Mouse (Mus musculus) gastrocnemius, postnatal 14 days (tissue): ENCODE measurements around the gene Kri1. TPM values are rescaled to one million over a fixed set of nuclear protein-coding genes. Genes with fewer than 3 reads are reported as not detected.
"Not testable (repeated sequence)": the region's sequence is repeated elsewhere in the genome, so short reads cannot be mapped to it uniquely, and the experiment has no call there.

Experiments used
- DNase-seq: peaks from one replicate; pipeline ENCODE4 v3.0.0; 2021; ENCODE audit warnings: mixed read lengths
- intact Hi-C: fragments of 180-260 bp; cut with DNase I; formaldehyde crosslinking; loops from one replicate; pipeline ENCODE4 v1.15.1; 2025; ENCODE audit warnings: low total_unique reads
- total RNA-seq, 2 experiments: library from RNA; stranded (reverse); gene quantifications; 2 replicates each; pipeline ENCODE4 v1.2.3; 2021

Gene Kri1
- total RNA-seq, 2 experiments from 2014 or later = 10.5 to 11.9 TPM

- intact Hi-C loops = no loop called here
- DNase-seq = no peak
Measured at GRCm38 (mm10) chr9:21225415-21225758, 62.4 kb downstream of the Kri1 start.

GRCm38 (mm10) chr9:21224576-21225414, 63.0 kb downstream of the Kri1 start:
- no peak for DNase-seq
- intact Hi-C loops = no loop called here

GRCm38 (mm10) chr9:21223906-21224305, 63.9 kb downstream of the Kri1 start:
- intact Hi-C loops = no loop called here
- no peak for DNase-seq

- DNase-seq, intact Hi-C loops: not testable (repeated sequence)
Measured at GRCm38 (mm10) chr9:21223490-21223889, 64.3 kb downstream of the Kri1 start.

Other genes with a start within 250 kb of the Kri1 start
- gene Zglp1, start 220.9 kb downstream of the Kri1 start, total RNA-seq = not detected
- under 1 TPM in 1 of 2 experiments, not detected in 1; 0.13 TPM for gene Gm49373, start 214.9 kb downstream of the Kri1 start, total RNA-seq
- 10 to 100 TPM; 25.5 to 26.5 TPM for gene Fdx1l, start 214.4 kb downstream of the Kri1 start, total RNA-seq
- 1 to 10 TPM in 1 of 2 experiments, under 1 TPM in 1; 0.92 to 1.1 TPM for gene Gm38431, start 196.0 kb downstream of the Kri1 start, total RNA-seq
- gene Raver1, start 196.0 kb downstream of the Kri1 start, total RNA-seq = 10 to 100 TPM; 16.2 to 19.6 TPM
- gene Tyk2, start 156.7 kb downstream of the Kri1 start, total RNA-seq = 1 to 10 TPM; 4.9 to 5.3 TPM
- gene Cdc37, start 138.0 kb downstream of the Kri1 start, total RNA-seq = 100 to 1,000 TPM; 138 to 139 TPM
- 10 to 100 TPM; 26.1 to 27.1 TPM for gene Pde4a, start 122.3 kb downstream of the Kri1 start, total RNA-seq
- 10 to 100 TPM; 53.6 to 55.2 TPM for gene Keap1, start 48.6 kb downstream of the Kri1 start, total RNA-seq
- under 1 TPM; 0.10 to 0.27 TPM for gene S1pr5, start 39.5 kb downstream of the Kri1 start, total RNA-seq
- 10 to 100 TPM; 36.2 to 39.6 TPM for gene Atg4d, start 22.7 kb downstream of the Kri1 start, total RNA-seq
- gene Cdkn2d, start 3.4 kb upstream of the Kri1 start, total RNA-seq = 10 to 100 TPM; 12.0 to 13.2 TPM
- gene Ap1m2, start 24.4 kb upstream of the Kri1 start, total RNA-seq = not detected
- 100 to 1,000 TPM; 104 to 117 TPM for gene Slc44a2, start 32.7 kb upstream of the Kri1 start, total RNA-seq
- gene Ilf3, start 79.9 kb upstream of the Kri1 start, total RNA-seq = 10 to 100 TPM; 22.3 to 28.5 TPM
- 1 to 10 TPM; 5.5 to 8.1 TPM for gene Qtrt1, start 123.9 kb upstream of the Kri1 start, total RNA-seq
- gene Dnm2, start 136.9 kb upstream of the Kri1 start, total RNA-seq = 10 to 100 TPM; 47.8 to 48.0 TPM
- gene Tmed1, start 222.3 kb upstream of the Kri1 start, total RNA-seq = 10 to 100 TPM; 25.9 to 29.3 TPM
- gene AB124611, start 238.2 kb upstream of the Kri1 start, total RNA-seq = 1 to 10 TPM; 1.0 to 1.5 TPM